Mouse (Mus musculus): ENCODE data around the gene Pskh1.

DNA sequence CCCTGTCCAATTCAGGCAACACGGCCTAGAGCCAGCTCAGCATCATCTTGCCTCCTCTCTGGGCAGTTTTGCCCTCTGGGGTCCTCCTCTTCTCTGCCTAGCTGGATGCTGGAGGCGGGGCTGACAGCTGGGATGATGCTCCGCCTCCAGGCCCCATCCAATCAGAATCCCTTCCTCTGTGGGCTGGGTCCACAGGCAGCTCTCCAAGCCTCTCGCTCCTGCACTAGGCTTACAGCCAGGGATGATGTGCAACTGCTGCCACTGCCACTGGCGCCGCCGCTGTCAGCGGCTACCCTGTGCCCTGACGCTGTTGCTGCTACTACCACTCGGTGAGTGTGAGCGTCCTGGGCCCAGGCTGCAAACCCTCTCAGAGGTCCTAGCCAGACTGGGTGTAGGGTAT, 6.9 kb upstream of the Pskh1 start, which contains the start of gene Nrn1l:
- TF ChIP-seq POLR2A (IDR thresholded peaks at IDR 0.05; ENCODE audit: low read depth, low read length) (no peak), CTCF (IDR thresholded peaks at IDR 0.05; ENCODE audit: extremely low read depth, insufficient read depth, insufficient read length, insufficient replicate concordance) (no peak)
